Mouse (Mus musculus) intestine, embryonic 14.5 days (tissue): ENCODE measurements around the gene Drap1. TPM values are rescaled to one million over a fixed set of nuclear protein-coding genes. Genes with fewer than 3 reads are reported as not detected.

Experiments used
- ATAC-seq: fragments of 200-750 bp; cut with Nextera tagmentation; replicated peaks from 2 replicates; pipeline ENCODE4 v1.8.0; 2017; ENCODE audit warnings: low read depth, moderate number of reproducible peaks, moderate TSS enrichment, moderate library complexity; ENCODE audit not compliant: low FRiP score, low TSS enrichment
- DNase-seq: peaks from one replicate; pipeline ENCODE4 v3.0.0-alpha.2; 2018; ENCODE audit warnings: low spot score
- H3K27ac ChIP-seq: fragments of 300-500 bp; sonication (generic); 2 replicates; pipeline ENCODE4 v1.5.1; 2014; ENCODE audit warnings: low read depth, mild to moderate bottlenecking, control low read depth
- H3K27me3 ChIP-seq: fragments of 300-500 bp; sonication (generic); replicated peaks from 2 replicates; pipeline ENCODE4 v1.6.1; 2014; ENCODE audit warnings: low read length, control low read depth; ENCODE audit not compliant: control insufficient read depth, insufficient read depth
- H3K36me3 ChIP-seq: fragments of 300-500 bp; sonication (generic); 2 replicates; pipeline ENCODE4 v1.6.1; 2014; ENCODE audit warnings: low read length, control low read depth; ENCODE audit not compliant: control insufficient read depth, insufficient read depth
- H3K4me1 ChIP-seq: fragments of 300-500 bp; sonication (generic); replicated peaks from 2 replicates; pipeline ENCODE4 v1.6.1; 2014; ENCODE audit warnings: low read length, control low read depth, mixed read lengths; ENCODE audit not compliant: control insufficient read depth, insufficient read depth
- H3K4me2 ChIP-seq: fragments of 300-500 bp; sonication (generic); 2 replicates; pipeline ENCODE4 v1.6.1; 2014; ENCODE audit warnings: low read length
- H3K4me3 ChIP-seq: fragments of 300-500 bp; sonication (generic); 2 replicates; pipeline ENCODE4 v1.5.1; 2014; ENCODE audit warnings: low read depth, low read length, control low read depth, mixed read lengths
- H3K9ac ChIP-seq: fragments of 300-500 bp; sonication (generic); 2 replicates; pipeline ENCODE4 v1.6.1; 2014; ENCODE audit warnings: mild to moderate bottlenecking, low read length
- H3K9me3 ChIP-seq: fragments of 300-500 bp; sonication (generic); 2 replicates; pipeline ENCODE4 v1.6.1; 2016; ENCODE audit warnings: low read length, control low read depth; ENCODE audit not compliant: control insufficient read depth
- WGBS: fragments of 180-500 bp; shearing (Covaris S2); extraction: QIAGEN DNeasy Blood & Tissue Kit; methylation state at CpG from one replicate; pipeline ENCODE4 v1.1.7; 2014; 5-methylcytosine and 5-hydroxymethylcytosine counted together
- polyA plus RNA-seq: library from polyadenylated mRNA; unstranded; fragments of >200 nt; fragmentation: Nextera tagmentation; extraction: Ambion mirVana; gene quantifications from 2 replicates; pipeline ENCODE4 v1.2.1, GENCODE M21; 2014

Drap1 gene
- polyA plus RNA-seq, 1 experiment from 2014 or later: 170 TPM

DNA sequence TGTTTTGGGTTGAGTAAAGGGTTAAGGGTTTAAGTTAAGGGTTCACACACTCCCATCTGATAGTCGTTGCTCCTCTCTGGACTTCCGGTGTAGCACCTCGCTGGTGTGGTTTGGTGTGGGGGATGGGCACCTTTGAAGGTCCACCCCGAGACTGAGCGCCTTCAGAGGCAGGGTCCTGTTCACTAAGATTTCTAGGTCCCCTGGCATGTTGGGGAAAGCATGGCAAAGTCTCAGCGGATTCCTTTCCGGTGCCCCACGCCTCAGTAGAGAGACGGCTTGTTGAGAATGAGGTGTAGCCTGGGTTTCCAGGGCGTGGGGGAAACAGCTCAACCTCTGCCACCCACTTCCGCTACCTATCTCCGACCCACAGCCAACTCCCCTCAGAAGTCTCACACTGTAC, 35.1 kb downstream of the Drap1 start:
- Histone ChIP-seq H3K9me3 (no peaks in the 10 kb centered on the region), H3K27ac (peak overlapping the region; percentile 73; the same call in 1 of the 2 replicates), H3K4me1 (peaks cover 26% of the 10 kb centered on the region), H3K36me3 (peaks cover 9% of the 10 kb centered on the region), H3K9ac (peak overlapping the region; percentile 87), H3K4me3 (peak overlapping the region; percentile 99), H3K27me3 (no peaks in the 10 kb centered on the region), H3K4me2 (peak overlapping the region; percentile 63)
- ATAC-seq: peak; percentile 42; the same call in 1 of the 2 replicates
- 20% methylated on average over 12 of the region's 12 CpGs for WGBS
- peak; percentile 77 for DNase-seq

DNA sequence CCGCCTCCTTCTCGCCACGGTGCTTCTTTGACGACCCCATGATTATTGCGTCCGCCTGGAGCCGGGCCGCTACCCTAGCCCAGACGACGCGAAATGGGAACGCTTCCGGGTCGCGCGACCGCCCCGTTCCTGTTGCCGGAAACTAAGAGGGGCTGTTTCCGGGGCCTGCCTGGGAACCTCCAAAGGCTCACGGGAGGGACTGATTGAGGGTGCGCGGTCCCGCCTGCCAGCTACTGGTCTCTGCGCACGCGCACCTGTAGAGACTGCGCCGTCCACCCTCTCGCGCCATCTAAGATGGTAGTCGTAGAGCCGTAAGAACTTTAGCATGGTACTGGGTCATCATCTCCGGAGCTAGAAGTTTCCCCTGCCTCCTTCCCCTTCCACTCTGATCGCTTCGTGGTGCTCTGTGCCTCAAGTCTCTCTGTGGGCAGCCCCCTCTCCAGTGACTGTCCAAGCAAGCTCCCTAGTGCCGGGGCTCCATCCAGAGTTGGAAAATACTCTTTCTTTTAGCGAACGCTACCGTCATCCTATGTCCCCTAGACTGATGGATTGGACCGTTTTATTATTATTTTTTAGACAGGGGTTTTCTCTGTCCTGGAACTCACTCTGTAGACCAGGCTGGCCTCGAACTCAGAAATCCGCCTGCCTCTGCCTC, 36.1 kb downstream of the Drap1 start, which contains the start of gene Sart1:
Gene Sart1 (minus strand): TSS at position 116 of the 655 bp plus-strand sequence.
- H3K9ac ChIP-seq: peak within 1 kb of the TSS; percentile 87
- H3K4me2 ChIP-seq: peak within 1 kb of the TSS; percentile 88
- H3K9me3 ChIP-seq: no peaks in the 10 kb centered on the region
- ATAC-seq: peak; percentile 92
- DNase-seq: peak; percentile 91
- peaks cover 18% of the 10 kb centered on the region for H3K36me3 ChIP-seq
- peak within 1 kb of the TSS; percentile 99 for H3K4me3 ChIP-seq
- H3K4me1 ChIP-seq: peaks cover 26% of the 10 kb centered on the region
- peak within 1 kb of the TSS; percentile 78 for H3K27ac ChIP-seq
- 2% methylated on average over 43 of the region's 43 CpGs for WGBS
- H3K27me3 ChIP-seq: no peaks in the 10 kb centered on the region

DNA sequence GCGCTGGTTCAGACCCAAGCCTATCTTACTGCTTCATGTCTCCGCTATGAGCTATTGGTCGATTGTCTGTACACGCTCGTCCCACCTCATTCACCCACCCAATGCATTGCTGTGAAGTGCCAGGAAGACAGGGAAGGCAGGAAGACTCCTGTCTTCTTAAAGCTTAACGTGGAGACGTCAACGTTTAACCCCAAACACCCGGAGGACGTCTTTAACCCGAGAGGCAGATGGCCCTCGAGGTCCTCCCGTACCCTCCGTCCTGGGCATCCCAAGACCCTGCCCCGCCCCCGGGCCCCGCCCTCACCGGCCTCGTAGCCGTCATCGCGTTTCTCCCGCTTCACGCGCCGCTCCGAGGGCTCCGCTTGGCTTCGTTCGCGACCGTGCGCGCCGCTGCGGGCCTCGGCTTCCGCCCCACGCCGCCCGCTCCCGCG, 36.8 kb downstream of the Drap1 start:
- H3K36me3 ChIP-seq: peaks cover 25% of the 10 kb centered on the region
- WGBS: under 1% methylated on average over 43 of the region's 43 CpGs
- no peaks in the 10 kb centered on the region for H3K27me3 ChIP-seq
- peak overlapping the region; percentile 87 for H3K9ac ChIP-seq
- DNase-seq: no peak
- peak; percentile 39; the same call in 1 of the 2 replicates for ATAC-seq
- H3K4me1 ChIP-seq: peaks cover 26% of the 10 kb centered on the region
- H3K27ac ChIP-seq: peak overlapping the region; percentile 78
- no peaks in the 10 kb centered on the region for H3K9me3 ChIP-seq
- H3K4me2 ChIP-seq: peak overlapping the region; percentile 88
- peak overlapping the region; percentile 99 for H3K4me3 ChIP-seq

DNA sequence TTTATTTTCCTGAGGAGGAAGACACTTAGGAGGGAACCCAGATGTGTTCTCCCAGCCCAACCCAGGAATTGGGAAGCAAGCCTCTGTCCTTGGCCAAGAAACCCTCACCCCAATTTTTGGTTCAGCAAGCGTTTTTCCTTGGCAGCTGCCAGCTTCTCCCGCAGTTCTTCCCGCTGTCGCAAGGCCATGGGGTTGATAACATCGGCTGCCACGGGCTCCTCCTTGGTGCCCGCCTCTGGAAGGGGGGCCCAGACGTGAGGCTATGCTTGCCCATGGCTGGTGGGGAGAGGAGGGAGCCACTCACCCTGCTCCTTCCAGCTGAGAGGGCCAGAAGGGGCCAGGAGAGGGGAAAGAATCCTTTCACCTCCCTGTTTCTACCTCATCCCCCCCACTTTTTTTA, 40.1 kb downstream of the Drap1 start:
- no peak overlapping the region for H3K9ac ChIP-seq
- DNase-seq: no peak
- H3K36me3 ChIP-seq: peaks cover 58% of the 10 kb centered on the region

DNA sequence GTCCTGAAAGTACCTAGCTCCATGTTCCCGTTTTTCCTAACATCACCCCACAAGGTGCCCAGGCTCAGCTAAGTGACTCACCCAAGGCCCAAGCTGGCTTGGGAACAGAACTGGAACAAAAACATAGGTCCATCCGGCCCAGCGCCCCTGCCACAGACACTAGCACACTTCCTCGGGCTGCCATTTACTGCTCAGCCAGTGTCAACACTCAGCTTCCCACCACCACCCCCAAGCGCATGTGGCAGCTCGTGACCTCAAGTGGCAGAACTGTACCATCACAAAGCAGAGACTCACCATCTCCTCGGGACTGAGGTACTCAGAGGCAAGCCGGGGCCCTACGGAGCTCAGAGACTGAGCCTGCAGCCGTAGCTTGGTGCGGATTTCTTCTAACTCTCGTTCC, 41.5 kb downstream of the Drap1 start:
- Histone ChIP-seq H3K9ac (no peak overlapping the region), H3K4me1 (peaks cover 13% of the 10 kb centered on the region), H3K4me2 (no peak overlapping the region), H3K27ac (no peak overlapping the region), H3K27me3 (no peaks in the 10 kb centered on the region), H3K9me3 (no peaks in the 10 kb centered on the region), H3K4me3 (no peak overlapping the region), H3K36me3 (peaks cover 70% of the 10 kb centered on the region)
- WGBS: 95% methylated on average over 12 of the region's 12 CpGs
- DNase-seq: no peak
- ATAC-seq: no peak

More for the DNA sequence above, 40.1 kb downstream of the Drap1 start:
- H3K4me3 ChIP-seq: no peak overlapping the region
- no peak overlapping the region for H3K4me2 ChIP-seq
- ATAC-seq: no peak
- H3K27me3 ChIP-seq: no peaks in the 10 kb centered on the region
- H3K9me3 ChIP-seq: no peaks in the 10 kb centered on the region
- peaks cover 18% of the 10 kb centered on the region for H3K4me1 ChIP-seq
- WGBS: 91% methylated on average over 8 of the region's 8 CpGs
- no peak overlapping the region for H3K27ac ChIP-seq

DNA sequence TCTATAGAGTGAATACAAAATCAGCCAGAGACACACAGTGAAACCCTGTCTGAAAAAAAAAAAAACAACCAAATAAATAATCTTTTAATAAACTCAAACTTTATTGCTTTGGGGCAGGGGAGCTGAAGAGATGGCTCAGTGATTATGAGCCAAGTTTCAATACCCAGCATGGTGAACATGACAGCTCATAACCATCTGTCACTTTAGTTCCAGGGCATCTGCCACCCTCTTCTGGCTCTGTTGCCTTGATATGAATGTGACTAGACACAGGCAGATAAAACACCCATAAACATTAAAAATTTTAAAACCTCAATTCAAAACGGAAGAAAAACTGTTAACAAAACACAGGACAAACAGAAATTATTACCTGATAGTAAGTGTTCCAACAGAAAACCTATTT, 47.3 kb downstream of the Drap1 start:
- no peak overlapping the region for H3K4me2 ChIP-seq
- 87% methylated on average over 1 of the region's 1 CpGs for WGBS
- no peak for ATAC-seq
- no peaks in the 10 kb centered on the region for H3K27me3 ChIP-seq
- H3K36me3 ChIP-seq: peaks cover 62% of the 10 kb centered on the region
- no peak overlapping the region for H3K9ac ChIP-seq
- no peak for DNase-seq
- H3K9me3 ChIP-seq: no peaks in the 10 kb centered on the region
- no peak overlapping the region for H3K4me3 ChIP-seq
- no peak overlapping the region for H3K27ac ChIP-seq
- no peaks in the 10 kb centered on the region for H3K4me1 ChIP-seq

DNA sequence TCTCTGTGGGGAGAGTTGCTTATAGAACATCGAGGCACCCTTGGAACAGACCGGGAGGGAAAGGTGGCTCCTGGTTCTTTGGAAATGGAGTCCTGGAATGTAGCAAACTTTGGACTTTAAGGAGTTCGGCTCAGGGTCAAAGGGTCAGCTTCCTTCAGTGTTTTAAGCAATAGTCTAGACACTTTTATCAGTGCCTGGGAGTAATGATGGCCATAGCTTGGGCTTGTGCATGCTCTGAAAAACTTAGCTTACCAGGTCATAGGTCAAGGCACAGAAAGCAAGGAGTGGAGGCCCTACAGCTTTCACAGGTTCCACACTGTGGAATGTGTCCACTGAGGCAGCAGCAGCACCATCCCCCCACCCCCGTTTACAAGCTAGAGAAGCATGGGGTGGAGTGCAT, 50.0 kb downstream of the Drap1 start:
- peaks cover 59% of the 10 kb centered on the region for H3K36me3 ChIP-seq
- H3K27me3 ChIP-seq: no peaks in the 10 kb centered on the region
- H3K9me3 ChIP-seq: no peaks in the 10 kb centered on the region
- DNase-seq (no peak), ATAC-seq (no peak)
- no peak overlapping the region for H3K9ac ChIP-seq
- 63% methylated on average over 4 of the region's 4 CpGs for WGBS
- no peak overlapping the region for H3K4me3 ChIP-seq
- no peak overlapping the region for H3K4me2 ChIP-seq
- no peaks in the 10 kb centered on the region for H3K4me1 ChIP-seq
- no peak overlapping the region for H3K27ac ChIP-seq

DNA sequence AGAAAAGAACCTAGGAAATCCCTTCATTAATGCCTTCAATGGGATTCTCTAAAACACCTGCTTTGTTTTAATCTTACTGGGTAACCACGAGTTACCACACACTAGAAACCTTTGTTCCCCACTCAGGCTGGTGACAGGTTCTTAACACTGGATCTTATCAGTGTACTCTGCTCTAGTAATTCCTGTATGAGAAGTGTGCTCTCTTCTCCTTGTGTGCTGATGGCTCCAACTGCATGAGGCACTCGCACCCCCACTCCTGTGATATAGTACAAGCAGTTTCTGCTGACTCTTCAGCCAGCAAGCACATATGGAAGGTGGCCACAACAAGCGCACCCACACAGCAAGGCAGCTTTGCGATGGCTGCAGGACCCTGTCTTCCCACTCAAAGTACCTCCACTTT, 50.6 kb downstream of the Drap1 start:
- Histone ChIP-seq H3K27me3 (no peaks in the 10 kb centered on the region), H3K36me3 (peaks cover 59% of the 10 kb centered on the region), H3K9me3 (no peaks in the 10 kb centered on the region), H3K4me2 (no peak overlapping the region), H3K4me1 (no peaks in the 10 kb centered on the region), H3K27ac (no peak overlapping the region), H3K9ac (no peak overlapping the region), H3K4me3 (no peak overlapping the region)
- DNase-seq: no peak
- 89% methylated on average over 4 of the region's 4 CpGs for WGBS
- no peak for ATAC-seq
